Mouse (Mus musculus): Measurements from ENCODE around the gene Cux2. TPM values are rescaled to one million over a fixed set of nuclear protein-coding genes. Genes with fewer than 3 reads are reported as not detected.

Gene Cux2
- total and polyA plus RNA-seq, 3 experiments: 0.11 TPM; not detected in 2

- Histone ChIP-seq H3K27me3 (ENCODE audit: insufficient read depth, low read length) (peaks cover 28% of the 10 kb centered on the region), H3K9me3 (replicated peaks) (peaks cover 10% of the 10 kb centered on the region)
Measured at GRCm38 (mm10) chr5:121883356-121883755, 166.5 kb downstream of the Cux2 start.

GRCm38 (mm10) chr5:121879211-121879610, 170.7 kb downstream of the Cux2 start:
- H3K27me3 ChIP-seq (ENCODE audit: insufficient read depth, low read length): peaks cover 37% of the 10 kb centered on the region
- no peaks in the 10 kb centered on the region for H3K4me1 ChIP-seq (ENCODE audit: insufficient read depth, low read depth, low read length)
- no peaks in the 10 kb centered on the region for H3K36me3 ChIP-seq (replicated peaks)
- no peaks in the 10 kb centered on the region for H3K9me3 ChIP-seq (replicated peaks)
- TF ChIP-seq POLR2AphosphoS5 (IDR thresholded peaks at IDR 0.05; ENCODE audit: insufficient replicate concordance, low read depth, low read length) (no peak), CTCF (IDR thresholded peaks at IDR 0.05; ENCODE audit: low read depth, low read length) (peak; percentile 67)
- DNase-seq (ENCODE audit: low spot score): peak; percentile 22
- H3K4me3 ChIP-seq (ENCODE audit: low read depth, low read length): no peak overlapping the region
- ATAC-seq (ENCODE audit: extremely low read depth, insufficient number of reproducible peaks, low FRiP score, poor library complexity, severe bottlenecking): no peak

More at GRCm38 (mm10) chr5:121883356-121883755, 166.5 kb downstream of the Cux2 start:
- Histone ChIP-seq H3K4me1 (ENCODE audit: insufficient read depth, low read depth, low read length) (no peaks in the 10 kb centered on the region), H3K4me3 (ENCODE audit: low read depth, low read length) (no peak overlapping the region), H3K36me3 (replicated peaks) (no peaks in the 10 kb centered on the region)
- TF ChIP-seq TAL1 (conservative IDR thresholded peaks at IDR 0.05; ENCODE audit: low read depth, low read length) (no peak), POLR2AphosphoS5 (IDR thresholded peaks at IDR 0.05; ENCODE audit: insufficient replicate concordance, low read depth, low read length) (no peak), CTCF (IDR thresholded peaks at IDR 0.05; ENCODE audit: low read depth, low read length) (no peak), GATA1 (IDR thresholded peaks at IDR 0.05; ENCODE audit: borderline replicate concordance, low read length) (no peak), GATA2 (IDR thresholded peaks at IDR 0.05; ENCODE audit: borderline replicate concordance, low read depth, low read length) (no peak)
- ATAC-seq (ENCODE audit: extremely low read depth, insufficient number of reproducible peaks, low FRiP score, poor library complexity, severe bottlenecking) (no peak), DNase-seq (ENCODE audit: low spot score) (no peak)

- TF ChIP-seq GATA1 (IDR thresholded peaks at IDR 0.05; ENCODE audit: borderline replicate concordance, low read length) (no peak), CTCF (IDR thresholded peaks at IDR 0.05; ENCODE audit: low read depth, low read length) (no peak), GATA2 (IDR thresholded peaks at IDR 0.05; ENCODE audit: borderline replicate concordance, low read depth, low read length) (no peak), TAL1 (conservative IDR thresholded peaks at IDR 0.05; ENCODE audit: low read depth, low read length) (no peak), POLR2AphosphoS5 (IDR thresholded peaks at IDR 0.05; ENCODE audit: insufficient replicate concordance, low read depth, low read length) (no peak)
- Histone ChIP-seq H3K4me3 (ENCODE audit: low read depth, low read length) (no peak overlapping the region), H3K36me3 (replicated peaks) (no peaks in the 10 kb centered on the region), H3K9me3 (replicated peaks) (no peaks in the 10 kb centered on the region), H3K27me3 (ENCODE audit: insufficient read depth, low read length) (peaks cover 40% of the 10 kb centered on the region), H3K4me1 (ENCODE audit: insufficient read depth, low read depth, low read length) (no peaks in the 10 kb centered on the region)
- DNase-seq (ENCODE audit: low spot score) (no peak), ATAC-seq (ENCODE audit: extremely low read depth, insufficient number of reproducible peaks, low FRiP score, poor library complexity, severe bottlenecking) (no peak)
Measured at GRCm38 (mm10) chr5:121878703-121879102, 171.2 kb downstream of the Cux2 start.

- Histone ChIP-seq H3K4me1 (ENCODE audit: insufficient read depth, low read depth, low read length) (no peaks in the 10 kb centered on the region), H3K36me3 (replicated peaks) (no peaks in the 10 kb centered on the region), H3K9me3 (replicated peaks) (no peaks in the 10 kb centered on the region), H3K4me3 (ENCODE audit: low read depth, low read length) (no peak overlapping the region), H3K27me3 (ENCODE audit: insufficient read depth, low read length) (peaks cover 42% of the 10 kb centered on the region)
- TF ChIP-seq CTCF (IDR thresholded peaks at IDR 0.05; ENCODE audit: low read depth, low read length) (no peak), TAL1 (conservative IDR thresholded peaks at IDR 0.05; ENCODE audit: low read depth, low read length) (no peak), POLR2AphosphoS5 (IDR thresholded peaks at IDR 0.05; ENCODE audit: insufficient replicate concordance, low read depth, low read length) (no peak), GATA1 (IDR thresholded peaks at IDR 0.05; ENCODE audit: borderline replicate concordance, low read length) (no peak), GATA2 (IDR thresholded peaks at IDR 0.05; ENCODE audit: borderline replicate concordance, low read depth, low read length) (no peak)
- DNase-seq (ENCODE audit: low spot score) (no peak), ATAC-seq (ENCODE audit: extremely low read depth, insufficient number of reproducible peaks, low FRiP score, poor library complexity, severe bottlenecking) (no peak)
Measured at GRCm38 (mm10) chr5:121876901-121877300, 173.0 kb downstream of the Cux2 start.

DNA sequence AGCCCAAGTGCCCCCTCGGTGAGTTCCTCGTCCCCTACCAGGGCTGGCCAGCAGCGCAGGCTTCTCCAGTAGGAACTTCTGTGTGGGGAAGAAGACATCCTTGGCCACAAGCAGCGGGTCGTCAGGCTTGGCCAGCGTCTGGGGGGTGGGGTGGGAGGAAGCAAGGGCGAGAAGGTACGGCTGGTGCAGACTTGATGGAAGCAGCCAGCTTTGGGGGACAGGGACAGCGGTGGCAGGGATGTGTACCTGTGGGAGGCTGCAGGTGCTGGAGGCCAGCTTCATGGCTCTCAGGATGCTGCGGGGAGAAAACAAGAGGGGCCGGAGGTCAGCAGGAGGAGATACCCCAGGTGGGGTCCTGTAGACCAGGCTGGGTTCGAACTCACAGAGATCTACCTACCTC, 174.9 kb downstream of the Cux2 start:
- DNase-seq (ENCODE audit: low spot score): no peak
- peaks cover 32% of the 10 kb centered on the region; the same call in 1 of the 2 replicates for H3K27me3 ChIP-seq (ENCODE audit: insufficient read depth, low read length)
- peaks cover 2% of the 10 kb centered on the region for H3K4me1 ChIP-seq (ENCODE audit: insufficient read depth, low read depth, low read length)
- H3K9me3 ChIP-seq (replicated peaks): no peaks in the 10 kb centered on the region
- ATAC-seq (ENCODE audit: extremely low read depth, insufficient number of reproducible peaks, low FRiP score, poor library complexity, severe bottlenecking): no peak
- no peak overlapping the region for H3K4me3 ChIP-seq (ENCODE audit: low read depth, low read length)
- TF ChIP-seq CTCF (IDR thresholded peaks at IDR 0.05; ENCODE audit: low read depth, low read length) (no peak), POLR2AphosphoS5 (IDR thresholded peaks at IDR 0.05; ENCODE audit: insufficient replicate concordance, low read depth, low read length) (no peak), GATA2 (IDR thresholded peaks at IDR 0.05; ENCODE audit: borderline replicate concordance, low read depth, low read length) (no peak), GATA1 (IDR thresholded peaks at IDR 0.05; ENCODE audit: borderline replicate concordance, low read length) (no peak), TAL1 (conservative IDR thresholded peaks at IDR 0.05; ENCODE audit: low read depth, low read length) (no peak)
- no peaks in the 10 kb centered on the region for H3K36me3 ChIP-seq (replicated peaks)

GRCm38 (mm10) chr5:121872158-121872557, 177.7 kb downstream of the Cux2 start:
- TF ChIP-seq GATA2 (IDR thresholded peaks at IDR 0.05; ENCODE audit: borderline replicate concordance, low read depth, low read length) (no peak), CTCF (IDR thresholded peaks at IDR 0.05; ENCODE audit: low read depth, low read length) (peak; percentile 74), POLR2AphosphoS5 (IDR thresholded peaks at IDR 0.05; ENCODE audit: insufficient replicate concordance, low read depth, low read length) (no peak)
- H3K4me3 ChIP-seq (ENCODE audit: low read depth, low read length): no peak overlapping the region
- DNase-seq (ENCODE audit: low spot score) (peak; percentile 46), ATAC-seq (ENCODE audit: extremely low read depth, insufficient number of reproducible peaks, low FRiP score, poor library complexity, severe bottlenecking) (no peak; the same call in 1 of the 2 replicates)
- peaks cover 6% of the 10 kb centered on the region for H3K4me1 ChIP-seq (ENCODE audit: insufficient read depth, low read depth, low read length)
- H3K27me3 ChIP-seq (ENCODE audit: insufficient read depth, low read length): peaks cover 19% of the 10 kb centered on the region; the same call in 1 of the 2 replicates
- H3K9me3 ChIP-seq (replicated peaks): no peaks in the 10 kb centered on the region
- H3K36me3 ChIP-seq (replicated peaks): no peaks in the 10 kb centered on the region

Measured in G1E (cell line).